Mouse (Mus musculus) gastrocnemius, adult 2 months (tissue): Measurements from ENCODE around the gene Setd7. TPM values are rescaled to one million over a fixed set of nuclear protein-coding genes. Genes with fewer than 3 reads are reported as not detected.

ENCODE experiments used
- DNase-seq: peaks from one replicate; pipeline ENCODE4 v3.0.0; 2022
- H3K27ac ChIP-seq: fragments of 200-600 bp; 2 replicates; pipeline ENCODE4 v1.8.1; 2022; ENCODE audit warnings: mild to moderate bottlenecking
- H3K4me3 ChIP-seq: fragments of 200-600 bp; 2 replicates; pipeline ENCODE4 v1.8.1; 2022; ENCODE audit warnings: mild to moderate bottlenecking, moderate library complexity
- CTCF ChIP-seq: fragments of 200-600 bp; IDR thresholded peaks from 2 replicates; pipeline ENCODE4 v1.8.1; 2022; ENCODE audit warnings: antibody characterized with exemption, mild to moderate bottlenecking, moderate library complexity
- intact Hi-C: fragments of 180-260 bp; cut with DNase I; formaldehyde crosslinking; loops from one replicate; pipeline ENCODE4 v1.15.1; 2025
- total RNA-seq, 2 experiments: library from RNA; stranded (reverse); gene quantifications; 2 replicates each; pipeline ENCODE4 v1.2.3; 2021

The Setd7 gene
- total RNA-seq, 2 experiments from 2014 or later: 148 to 167 TPM

- no peak for DNase-seq
- intact Hi-C loops: no loop called here
- Histone ChIP-seq H3K27ac (no peak overlapping the region), H3K4me3 (no peak overlapping the region)
- no peak for TF ChIP-seq CTCF
These were observed 92.1 kb downstream of the Setd7 start for GRCm38 (mm10) chr3:51468530-51468929.

Other genes with a start within 250 kb of the Setd7 start
- 10 to 100 TPM; 50.7 to 53.2 TPM for gene Elf2, start 220.2 kb downstream of the Setd7 start, total RNA-seq
- not detected for gene Mgarp, start 164.1 kb downstream of the Setd7 start, total RNA-seq
- gene Ndufc1, start 151.9 kb downstream of the Setd7 start, total RNA-seq: 1,000 to 10,000 TPM; 1,007 to 1,209 TPM
- 10 to 100 TPM; 44.5 to 50.0 TPM for gene Naa15, start 145.7 kb downstream of the Setd7 start, total RNA-seq
- gene Rab33b, start 77.0 kb downstream of the Setd7 start, total RNA-seq: 1 to 10 TPM; 8.1 to 8.7 TPM
- under 1 TPM; 0.39 to 0.61 TPM for gene Mgst2, start 99.5 kb upstream of the Setd7 start, total RNA-seq